Mouse (Mus musculus): ENCODE results near the gene P2rx1. TPM values are rescaled to one million over a fixed set of nuclear protein-coding genes. Genes with fewer than 3 reads are reported as not detected.

P2rx1 gene
- polyA plus RNA-seq, 1 experiment from 2014 or later = not detected

DNA sequence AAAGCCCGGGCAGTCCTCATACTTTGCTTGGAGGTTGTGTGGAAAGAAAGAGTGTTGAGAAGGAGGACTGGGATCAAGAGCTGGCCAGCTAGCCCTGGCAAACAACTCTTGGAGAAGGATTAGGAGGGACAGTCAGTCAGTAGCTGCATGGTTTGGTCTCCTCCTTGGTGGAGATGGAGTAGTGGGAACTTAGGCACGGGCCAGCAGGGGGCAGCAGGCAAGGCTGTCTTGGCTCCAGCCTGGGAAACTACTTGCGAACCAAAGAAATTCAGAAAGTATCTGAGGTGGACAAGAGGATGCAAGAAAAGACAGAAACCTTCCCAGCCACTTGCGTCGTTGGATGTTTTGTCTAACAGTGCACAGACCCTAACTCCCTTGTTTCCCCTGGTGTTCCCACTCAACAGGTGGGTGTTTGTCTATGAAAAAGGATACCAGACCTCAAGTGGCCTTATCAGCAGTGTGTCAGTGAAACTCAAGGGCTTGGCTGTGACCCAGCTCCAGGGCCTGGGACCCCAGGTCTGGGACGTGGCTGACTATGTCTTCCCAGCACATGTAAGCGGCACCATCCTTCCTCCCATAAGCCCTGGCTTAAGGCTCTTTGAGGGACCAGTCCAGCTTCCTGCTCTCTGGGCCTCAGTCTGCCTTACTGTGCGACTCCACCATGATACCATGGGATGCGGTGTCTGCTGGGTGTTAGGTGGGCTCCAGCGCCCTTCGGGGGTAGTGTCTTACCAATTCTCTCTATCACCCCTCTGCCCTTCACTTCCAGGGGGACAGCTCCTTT lies 9.0 kb downstream of the P2rx1 start:
- CTCF ChIA-PET = interaction anchor here (0.8 to 5.4 kb wide), 16 partner anchors 7 to 116 kb away, joined by 3 to 81 read pairs (median 6); partner anchors contain the start of genes Camkk1 and Ncbp3
- H3K27me3 ChIP-seq = no peaks in the 10 kb centered on the region
- POLR2A ChIA-PET = interaction anchor here (0.7 to 2.7 kb wide), 2 partner anchors 31 to 40 kb away, joined by 4 to 10 read pairs; partner anchors contain the start of gene Ncbp3
- no peak for DNase-seq (ENCODE audit: low read depth, low spot score)
- TF ChIP-seq CTCF (IDR thresholded peaks at IDR 0.05) = peak; percentile 92
- in situ Hi-C loops (cut with MboI; ENCODE audit: low pct_unique_long_range_greater_than_20kb) = no loop called here
- no peak for ATAC-seq

DNA sequence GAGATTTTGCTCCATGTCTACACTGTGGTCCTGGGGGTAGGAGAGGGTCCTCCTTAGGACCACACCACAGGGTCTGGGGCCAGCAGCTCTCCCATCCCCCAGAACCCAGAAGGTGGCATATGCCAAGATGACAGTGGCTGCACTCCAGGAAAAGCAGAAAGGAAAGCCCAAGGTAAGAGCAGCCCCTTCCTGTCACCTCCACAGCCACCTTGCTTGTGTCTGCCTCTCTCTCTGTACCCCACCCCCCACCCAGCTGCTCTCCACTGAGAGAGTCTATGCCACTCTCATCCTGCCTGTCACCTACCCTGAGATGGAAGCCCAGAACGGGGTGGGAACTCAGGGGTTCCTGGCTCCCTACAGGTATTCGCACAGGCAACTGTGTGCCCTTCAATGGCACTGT lies 9.9 kb downstream of the P2rx1 start:
- ChIA-PET CTCF (interaction anchor here (1.2 to 4.9 kb wide), 3 partner anchors 21 to 39 kb away, joined by 3 to 29 read pairs (median 16); partner anchors contain the start of gene Ncbp3), POLR2A (interaction anchor here (0.7 to 2.7 kb wide), 2 partner anchors 30 to 39 kb away, joined by 4 to 10 read pairs; partner anchors contain the start of gene Ncbp3)
- no peak for ATAC-seq
- H3K27me3 ChIP-seq = no peaks in the 10 kb centered on the region
- TF ChIP-seq CTCF (IDR thresholded peaks at IDR 0.05) = no peak
- in situ Hi-C loops (cut with MboI; ENCODE audit: low pct_unique_long_range_greater_than_20kb) = no loop called here
- no peak for DNase-seq (ENCODE audit: low read depth, low spot score)

GRCm38 (mm10) chr11:73009531-73010274 lies 10.8 kb downstream of the P2rx1 start:
- ATAC-seq (no peak), DNase-seq (ENCODE audit: low read depth, low spot score) (no peak)
- H3K27me3 ChIP-seq = no peaks in the 10 kb centered on the region
- ChIA-PET POLR2A (no interaction called here), CTCF (interaction anchor here (1.2 to 4.9 kb wide), 2 partner anchors 29 to 38 kb away, joined by 3 to 29 read pairs; partner anchors contain the start of gene Ncbp3)
- TF ChIP-seq CTCF (IDR thresholded peaks at IDR 0.05) = no peak
- in situ Hi-C loops (cut with MboI; ENCODE audit: low pct_unique_long_range_greater_than_20kb) = loop anchor here (5.0 kb wide), 1 partner anchor 38 kb away; the partner anchor contains the start of gene Ncbp3

GRCm38 (mm10) chr11:73013981-73014380 lies 15.1 kb downstream of the P2rx1 start:
- ATAC-seq (no peak), DNase-seq (ENCODE audit: low read depth, low spot score) (no peak)
- ChIA-PET CTCF (interaction anchor here (0.8 to 2.3 kb wide), 2 partner anchors 7 to 13 kb away, joined by 4 to 9 read pairs; no protein-coding TSS in a partner anchor), POLR2A (interaction anchor here (0.8 kb wide), 1 partner anchor 17 kb away, joined by 3 read pairs; no protein-coding TSS in a partner anchor)
- TF ChIP-seq CTCF (IDR thresholded peaks at IDR 0.05) = no peak
- no peaks in the 10 kb centered on the region for H3K27me3 ChIP-seq
- in situ Hi-C loops (cut with MboI; ENCODE audit: low pct_unique_long_range_greater_than_20kb) = loop anchor here (5.0 kb wide), 1 partner anchor 33 kb away; the partner anchor contains the start of gene Ncbp3

DNA sequence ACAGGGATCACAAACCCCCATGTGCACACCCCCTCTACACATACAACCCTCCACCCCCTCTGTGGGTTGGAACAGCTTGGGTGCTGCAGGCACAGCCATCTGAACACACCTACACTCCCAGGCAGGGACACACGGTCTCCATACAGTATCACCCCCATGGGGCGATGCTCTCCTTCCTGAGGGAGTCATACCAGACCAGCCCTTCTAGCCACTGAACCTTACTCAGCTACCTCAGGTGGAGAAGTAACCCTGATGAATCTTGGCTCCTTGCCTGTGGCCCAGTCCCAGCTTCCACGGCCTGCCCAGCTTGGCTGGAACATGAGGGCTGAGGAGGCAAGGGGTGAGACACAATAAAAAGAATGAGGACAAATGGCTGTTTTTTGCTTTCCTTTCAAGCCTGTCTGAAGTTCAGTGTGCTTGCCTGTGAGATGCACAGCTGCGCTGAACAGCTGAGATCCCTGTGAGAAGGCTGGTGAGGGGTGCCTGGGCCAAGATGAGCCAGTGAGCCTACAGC lies 16.0 kb downstream of the P2rx1 start:
- no peak for TF ChIP-seq CTCF (IDR thresholded peaks at IDR 0.05)
- ChIA-PET CTCF (interaction anchor here (2.3 kb wide), 1 partner anchor 8 kb away, joined by 9 read pairs; no protein-coding TSS in a partner anchor), POLR2A (interaction anchor here (0.6 kb wide), 1 partner anchor 316 kb away, joined by 5 read pairs; no protein-coding TSS in a partner anchor)
- ATAC-seq (no peak), DNase-seq (ENCODE audit: low read depth, low spot score) (no peak)
- H3K27me3 ChIP-seq = no peaks in the 10 kb centered on the region
- in situ Hi-C loops (cut with MboI; ENCODE audit: low pct_unique_long_range_greater_than_20kb) = loop anchor here (5.0 kb wide), 1 partner anchor 32 kb away; the partner anchor contains the start of gene Ncbp3

- DNase-seq (ENCODE audit: low read depth, low spot score) = no peak
- TF ChIP-seq CTCF (IDR thresholded peaks at IDR 0.05) = no peak
- no peaks in the 10 kb centered on the region for H3K27me3 ChIP-seq
- no peak for ATAC-seq
- ChIA-PET POLR2A (interaction anchor here (0.6 kb wide), 1 partner anchor 315 kb away, joined by 5 read pairs; no protein-coding TSS in a partner anchor), CTCF (interaction anchor here (1.4 to 2.3 kb wide), 2 partner anchors 9 to 20 kb away, joined by 4 to 9 read pairs; no protein-coding TSS in a partner anchor)
- in situ Hi-C loops (cut with MboI; ENCODE audit: low pct_unique_long_range_greater_than_20kb) = no loop called here
These were observed 16.6 kb downstream of the P2rx1 start for GRCm38 (mm10) chr11:73015391-73016102.

DNA sequence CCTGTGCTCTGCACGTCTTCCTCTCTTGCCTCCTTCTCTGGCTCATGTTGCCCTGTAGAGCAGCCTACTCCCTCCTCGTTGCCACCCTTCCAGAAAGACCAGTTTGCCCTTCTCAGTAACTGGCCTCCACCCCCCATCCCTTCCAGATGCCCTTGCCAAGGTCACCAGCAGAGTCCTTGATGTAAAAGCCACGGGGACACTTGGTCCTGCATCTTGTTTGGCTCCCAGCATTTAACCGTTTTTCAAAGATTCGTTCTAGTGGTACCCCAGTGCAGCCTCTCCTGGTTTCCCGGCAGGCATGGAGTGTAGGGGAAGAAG lies 17.2 kb downstream of the P2rx1 start:
- DNase-seq (ENCODE audit: low read depth, low spot score) = no peak
- ATAC-seq = no peak
- TF ChIP-seq CTCF (IDR thresholded peaks at IDR 0.05) = no peak
- in situ Hi-C loops (cut with MboI; ENCODE audit: low pct_unique_long_range_greater_than_20kb) = no loop called here
- ChIA-PET CTCF (interaction anchor here (1.4 to 2.3 kb wide), 2 partner anchors 9 to 20 kb away, joined by 4 to 9 read pairs; no protein-coding TSS in a partner anchor), POLR2A (no interaction called here)
- no peaks in the 10 kb centered on the region for H3K27me3 ChIP-seq

- TF ChIP-seq CTCF (IDR thresholded peaks at IDR 0.05) = no peak
- in situ Hi-C loops (cut with MboI; ENCODE audit: low pct_unique_long_range_greater_than_20kb) = no loop called here
- no peaks in the 10 kb centered on the region for H3K27me3 ChIP-seq
- CTCF ChIA-PET = interaction anchor here (5.7 kb wide), 1 partner anchor 12 kb away, joined by 26 read pairs; no protein-coding TSS in a partner anchor
- POLR2A ChIA-PET = interaction anchor here (0.9 to 1.4 kb wide), 2 partner anchors 13 to 17 kb away, joined by 3 to 4 read pairs; no protein-coding TSS in a partner anchor
- DNase-seq (ENCODE audit: low read depth, low spot score) (no peak), ATAC-seq (peak; percentile 94)
These were observed 19.7 kb downstream of the P2rx1 start, which contains the start of gene Camkk1 for GRCm38 (mm10) chr11:73018471-73019146. TSS of gene Camkk1 (plus strand) at chr11:73019008.
